Mouse (Mus musculus) neural tube, embryonic 11.5 days (tissue): ENCODE results near the gene Ccdc34. TPM values are rescaled to one million over a fixed set of nuclear protein-coding genes. Genes with fewer than 3 reads are reported as not detected.

Experiments used
- ATAC-seq: fragments of 200-750 bp; cut with Nextera tagmentation; 2 replicates; pipeline ENCODE4 v1.8.0; 2017; ENCODE audit warnings: moderate number of reproducible peaks, mild to moderate bottlenecking, moderate TSS enrichment, moderate library complexity; ENCODE audit not compliant: insufficient read depth, low FRiP score, low TSS enrichment
- DNase-seq: peaks from one replicate; pipeline ENCODE4 v3.0.0-alpha.2; 2015; ENCODE audit warnings: low spot score
- H3K27ac ChIP-seq: fragments of 300-500 bp; sonication (generic); 2 replicates; pipeline ENCODE4 v1.5.1; 2014; ENCODE audit warnings: low read depth, mild to moderate bottlenecking, low read length
- H3K27me3 ChIP-seq: fragments of 300-500 bp; sonication (generic); 2 replicates; pipeline ENCODE4 v1.6.1; 2014; ENCODE audit warnings: mild to moderate bottlenecking, low read length, mixed read lengths; ENCODE audit not compliant: control insufficient read depth, insufficient read depth
- H3K36me3 ChIP-seq: fragments of 300-500 bp; sonication (generic); 2 replicates; pipeline ENCODE4 v1.6.1; 2014; ENCODE audit warnings: mild to moderate bottlenecking, low read length, moderate library complexity, mixed read lengths; ENCODE audit not compliant: control insufficient read depth, insufficient read depth
- H3K4me1 ChIP-seq: fragments of 300-500 bp; sonication (generic); 2 replicates; pipeline ENCODE4 v1.6.1; 2014; ENCODE audit warnings: low read length, mixed read lengths; ENCODE audit not compliant: control insufficient read depth, insufficient read depth
- H3K4me2 ChIP-seq: fragments of 300-500 bp; sonication (generic); 2 replicates; pipeline ENCODE4 v1.6.1; 2014; ENCODE audit warnings: low read depth, mild to moderate bottlenecking, moderate library complexity
- H3K4me3 ChIP-seq: fragments of 300-500 bp; sonication (generic); 2 replicates; pipeline ENCODE4 v1.5.1; 2014; ENCODE audit warnings: low read depth, low read length
- H3K9ac ChIP-seq: fragments of 300-500 bp; sonication (generic); 2 replicates; pipeline ENCODE4 v1.6.1; 2014; ENCODE audit warnings: mild to moderate bottlenecking, low read length
- H3K9me3 ChIP-seq: fragments of 300-500 bp; sonication (generic); 2 replicates; pipeline ENCODE4 v1.6.1; 2016; ENCODE audit warnings: low read length; ENCODE audit not compliant: control insufficient read depth
- WGBS: fragments of 180-500 bp; shearing (Covaris S2); extraction: QIAGEN DNeasy Blood & Tissue Kit; methylation state at CpG from one replicate; pipeline ENCODE4 v1.1.7; 2014; 5-methylcytosine and 5-hydroxymethylcytosine counted together
- polyA plus RNA-seq: library from polyadenylated mRNA; unstranded; fragments of >200 nt; fragmentation: Nextera tagmentation; extraction: Ambion mirVana; gene quantifications from 2 replicates; pipeline ENCODE4 v1.2.1, GENCODE M21; 2014

The Ccdc34 gene
- polyA plus RNA-seq, 1 experiment from 2014 or later: 52.3 TPM

GRCm38 (mm10) chr2:110182248-110182647 is 164.6 kb downstream of the Ccdc34 start:
- H3K36me3 ChIP-seq: no peaks in the 10 kb centered on the region
- H3K27me3 ChIP-seq: no peaks in the 10 kb centered on the region
- no peak overlapping the region for H3K27ac ChIP-seq
- no peaks in the 10 kb centered on the region for H3K9me3 ChIP-seq
- WGBS: 74% methylated on average over 6 of the region's 6 CpGs
- H3K9ac ChIP-seq: no peak overlapping the region
- no peak overlapping the region for H3K4me3 ChIP-seq
- H3K4me2 ChIP-seq: no peak overlapping the region
- peaks cover 10% of the 10 kb centered on the region; the same call in 1 of the 2 replicates for H3K4me1 ChIP-seq
- DNase-seq: no peak
- no peak for ATAC-seq

GRCm38 (mm10) chr2:110182795-110183486 is 165.3 kb downstream of the Ccdc34 start:
- H3K9ac ChIP-seq: no peak overlapping the region
- H3K36me3 ChIP-seq: no peaks in the 10 kb centered on the region
- DNase-seq (no peak), ATAC-seq (no peak)
- H3K4me3 ChIP-seq: no peak overlapping the region
- no peak overlapping the region for H3K4me2 ChIP-seq
- no peak overlapping the region for H3K27ac ChIP-seq
- peaks cover 10% of the 10 kb centered on the region; the same call in 1 of the 2 replicates for H3K4me1 ChIP-seq
- H3K27me3 ChIP-seq: no peaks in the 10 kb centered on the region
- 72% methylated on average over 4 of the region's 4 CpGs for WGBS
- no peaks in the 10 kb centered on the region for H3K9me3 ChIP-seq

- H3K27me3 ChIP-seq: no peaks in the 10 kb centered on the region
- no peak overlapping the region for H3K4me3 ChIP-seq
- WGBS: 94% methylated on average over 1 of the region's 1 CpGs
- no peak overlapping the region for H3K9ac ChIP-seq
- H3K36me3 ChIP-seq: no peaks in the 10 kb centered on the region
- H3K27ac ChIP-seq: no peak overlapping the region
- ATAC-seq (no peak), DNase-seq (no peak)
- peaks cover 10% of the 10 kb centered on the region; the same call in 1 of the 2 replicates for H3K4me1 ChIP-seq
- H3K9me3 ChIP-seq: no peaks in the 10 kb centered on the region
- H3K4me2 ChIP-seq: no peak overlapping the region
Measured at GRCm38 (mm10) chr2:110184071-110184470, 166.5 kb downstream of the Ccdc34 start.

- H3K4me3 ChIP-seq: no peak overlapping the region
- WGBS: 49% methylated on average over 6 of the region's 6 CpGs
- H3K9ac ChIP-seq: no peak overlapping the region
- DNase-seq (no peak), ATAC-seq (no peak)
- no peak overlapping the region for H3K27ac ChIP-seq
- H3K27me3 ChIP-seq: no peaks in the 10 kb centered on the region
- peaks cover 2% of the 10 kb centered on the region; the same call in 1 of the 2 replicates for H3K4me1 ChIP-seq
- H3K4me2 ChIP-seq: no peak overlapping the region
- H3K9me3 ChIP-seq: no peaks in the 10 kb centered on the region
- no peaks in the 10 kb centered on the region for H3K36me3 ChIP-seq
Measured at GRCm38 (mm10) chr2:110186427-110186980, 168.9 kb downstream of the Ccdc34 start.

DNA sequence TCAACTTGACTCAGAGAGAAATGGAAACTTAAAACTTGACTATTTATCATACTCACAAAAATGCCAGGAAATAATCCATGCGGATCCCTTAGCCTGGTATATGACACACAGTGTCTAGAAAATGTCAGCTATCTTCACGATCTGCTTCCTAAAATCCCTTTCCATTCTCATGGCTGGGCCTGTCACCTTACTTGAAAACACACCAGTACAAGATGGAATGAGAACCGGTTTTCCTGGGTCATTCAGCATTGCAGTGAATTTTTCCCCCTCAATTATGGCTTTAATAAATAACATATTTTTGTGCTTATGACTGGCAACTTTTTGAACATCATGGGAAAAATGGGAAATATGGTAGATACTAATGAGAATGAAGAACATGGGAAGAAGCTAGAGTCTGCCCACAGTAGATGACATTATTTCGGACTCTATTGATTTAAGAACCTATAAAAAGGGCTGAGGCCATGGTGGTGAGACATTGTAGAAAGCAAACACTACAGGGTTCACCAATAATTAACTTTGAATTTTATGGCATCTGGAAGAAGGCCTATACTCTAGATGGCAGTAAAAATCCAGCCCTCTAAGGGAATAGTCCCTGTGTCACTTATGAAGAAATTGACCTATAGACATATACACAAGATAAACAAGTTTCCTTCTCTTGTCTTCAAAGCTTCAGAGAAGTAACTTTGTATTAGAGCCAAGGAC is 171.2 kb downstream of the Ccdc34 start:
- Histone ChIP-seq H3K9ac (no peak overlapping the region), H3K27ac (no peak overlapping the region), H3K4me3 (no peak overlapping the region), H3K9me3 (no peaks in the 10 kb centered on the region), H3K27me3 (no peaks in the 10 kb centered on the region), H3K36me3 (no peaks in the 10 kb centered on the region), H3K4me2 (no peak overlapping the region), H3K4me1 (peaks cover 12% of the 10 kb centered on the region; the same call in 1 of the 2 replicates)
- DNase-seq (no peak), ATAC-seq (no peak)
- WGBS: 87% methylated on average over 4 of the region's 4 CpGs

DNA sequence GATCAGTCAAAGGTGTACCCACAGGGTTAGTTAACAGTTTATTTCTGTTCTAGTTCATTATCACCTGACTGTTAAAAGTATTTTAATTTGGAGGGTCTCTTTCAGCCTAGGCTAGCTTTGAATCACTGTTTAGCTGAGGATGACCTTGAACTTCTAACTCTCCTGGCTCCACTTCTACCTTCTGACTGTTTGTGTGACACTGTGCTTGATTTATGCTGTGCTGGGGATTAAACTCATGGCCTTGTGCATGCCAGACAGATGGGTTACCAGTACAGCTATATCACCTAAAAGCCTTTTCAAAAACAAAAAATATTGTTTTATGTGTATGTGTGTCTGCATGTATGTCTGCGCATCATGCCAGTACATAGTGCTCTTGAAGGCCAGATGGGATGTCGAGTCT is 172.8 kb downstream of the Ccdc34 start:
- 93% methylated on average over 2 of the region's 2 CpGs for WGBS
- H3K9ac ChIP-seq: no peak overlapping the region
- ATAC-seq: no peak
- no peak overlapping the region for H3K27ac ChIP-seq
- no peak for DNase-seq
- no peak overlapping the region for H3K4me2 ChIP-seq
- H3K27me3 ChIP-seq: no peaks in the 10 kb centered on the region
- H3K4me1 ChIP-seq: peaks cover 12% of the 10 kb centered on the region; the same call in 1 of the 2 replicates
- no peak overlapping the region for H3K4me3 ChIP-seq
- no peaks in the 10 kb centered on the region for H3K9me3 ChIP-seq
- H3K36me3 ChIP-seq: no peaks in the 10 kb centered on the region

GRCm38 (mm10) chr2:110191186-110191690 is 173.6 kb downstream of the Ccdc34 start:
- Histone ChIP-seq H3K27ac (no peak overlapping the region), H3K9ac (no peak overlapping the region), H3K4me1 (peaks cover 12% of the 10 kb centered on the region; the same call in 1 of the 2 replicates), H3K36me3 (no peaks in the 10 kb centered on the region), H3K4me2 (no peak overlapping the region), H3K4me3 (no peak overlapping the region), H3K9me3 (no peaks in the 10 kb centered on the region), H3K27me3 (no peaks in the 10 kb centered on the region)
- ATAC-seq (no peak), DNase-seq (no peak)
- 75% methylated on average over 4 of the region's 4 CpGs for WGBS

DNA sequence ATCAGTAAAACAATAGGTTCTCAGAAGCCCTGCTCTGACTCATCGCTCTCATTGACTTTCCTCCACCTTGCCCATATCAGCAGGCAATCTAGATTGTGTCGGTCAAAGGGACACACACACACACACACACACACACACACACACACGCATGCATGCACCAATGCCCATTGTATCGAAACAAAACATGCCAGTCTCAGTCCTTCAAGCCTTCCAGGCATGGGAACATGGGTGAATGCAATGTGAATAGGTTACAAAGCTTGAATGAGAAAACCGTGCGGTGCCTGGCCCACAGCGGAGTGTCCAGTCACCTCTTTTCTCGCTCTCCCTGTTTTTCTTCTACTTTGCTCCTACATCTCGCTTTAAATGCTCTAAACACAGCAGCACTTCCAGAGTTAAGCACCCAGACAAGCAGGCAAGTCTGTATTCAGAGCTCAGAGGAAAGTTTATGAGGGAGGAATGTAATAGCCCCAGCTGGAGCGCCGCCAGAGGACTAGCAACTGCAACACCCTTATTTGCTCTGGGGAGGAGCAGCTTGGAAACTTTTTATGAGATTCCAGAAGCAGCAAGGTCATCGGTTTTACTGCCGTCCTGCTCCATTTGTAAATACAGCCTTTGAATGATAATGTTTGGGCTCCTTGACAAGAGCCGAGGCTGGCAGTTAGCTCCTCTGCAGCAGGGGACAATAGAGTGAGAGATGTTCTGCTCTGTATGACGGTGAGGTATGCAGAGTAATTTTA is 174.5 kb downstream of the Ccdc34 start:
- no peak overlapping the region for H3K27ac ChIP-seq
- no peaks in the 10 kb centered on the region for H3K36me3 ChIP-seq
- no peaks in the 10 kb centered on the region for H3K27me3 ChIP-seq
- peak; percentile 67 for ATAC-seq
- no peak overlapping the region for H3K4me3 ChIP-seq
- no peak overlapping the region for H3K9ac ChIP-seq
- WGBS: 19% methylated on average over 15 of the region's 15 CpGs
- no peaks in the 10 kb centered on the region for H3K9me3 ChIP-seq
- peak; percentile 33 for DNase-seq
- peak overlapping the region; percentile 3; the same call in 1 of the 2 replicates for H3K4me2 ChIP-seq
- H3K4me1 ChIP-seq: peaks cover 12% of the 10 kb centered on the region; the same call in 1 of the 2 replicates
